In genomic region chr17:29669936-29670335, GRCm38 (mm10) we compare ENCODE assay signal across 13 mouse cellular contexts. TPM values are rescaled to one million over a fixed set of nuclear protein-coding genes. Genes with fewer than 3 reads are reported as not detected.
A peak's percentile ranks its signal among the peaks of the same experiment; 100 is the strongest.
DNase-seq lines count a peak whose midpoint lies in the region; ATAC-seq and TF ChIP-seq lines count a peak whose summit lies in the region.
"Had no signal": no experiment of that assay in that cellular context is flagged by ENCODE, and none has a peak within 500 bp of the region (broad histone marks: within the 10 kb centered on the region; RNA-seq: fewer than 3 reads in every experiment).

No protein-coding gene starts in this region.

- H3K36me3 ChIP-seq in liver, postnatal 0 days (replicated peaks; ENCODE audit: insufficient read depth, low read length): peaks cover 63% of the 10 kb centered on the region

- no peak for TF ChIP-seq EP300 in liver, postnatal 0 days (IDR thresholded peaks at IDR 0.05; ENCODE audit: low read depth)

- peak; percentile 88 for ATAC-seq in erythroid progenitor cell, adult 5-6 weeks (replicated peaks; ENCODE audit: low FRiP score, poor library complexity, severe bottlenecking)
- peak; percentile 88 for ATAC-seq in liver, postnatal 0 days
- ATAC-seq: midbrain, embryonic 15.5 days had no signal

- H3K9me3 ChIP-seq in liver, postnatal 0 days (ENCODE audit: low read length): no peaks in the 10 kb centered on the region
- H3K9me3 ChIP-seq: embryonic facial prominence, embryonic 13.5 days; G1E; midbrain, embryonic 15.5 days; neural tube, embryonic 15.5 days had no signal

- 0 out of 2 replicates have a peak overlapping the region, but pooled peaks have one; percentile 48 for H3K27ac ChIP-seq in liver, postnatal 0 days (ENCODE audit: low read depth)
- H3K27ac ChIP-seq: embryonic facial prominence, embryonic 13.5 days; midbrain, embryonic 15.5 days; neural tube, embryonic 15.5 days had no signal

- no peak for TF ChIP-seq CTCF in liver, postnatal 0 days (IDR thresholded peaks at IDR 0.05; ENCODE audit: low read depth)

- peaks cover 16% of the 10 kb centered on the region for H3K4me1 ChIP-seq in liver, postnatal 0 days (ENCODE audit: insufficient read depth)
- H3K4me1 ChIP-seq: embryonic facial prominence, embryonic 13.5 days had no signal

- peak; percentile 24 for DNase-seq in 416B (ENCODE audit: low read depth)
- peak; percentile 14 for DNase-seq in MN1 (ENCODE audit: low spot score)
- DNase-seq in liver, postnatal 0 days: peak; percentile 32
- no peak for DNase-seq in cerebellum, postnatal 4 days (ENCODE audit: low spot score in 2 of 2)
- no peak for DNase-seq in kidney, postnatal 4 days
- DNase-seq in thymus, postnatal 10 days (ENCODE audit: low spot score in 2 of 2): no peak
- DNase-seq: cerebellum, postnatal 10 days; heart, postnatal 10 days had no signal

- H3K4me2 ChIP-seq in liver, postnatal 0 days (ENCODE audit: low read depth, low read length): peak overlapping the region; percentile 39
- H3K4me2 ChIP-seq: embryonic facial prominence, embryonic 13.5 days; midbrain, embryonic 15.5 days; neural tube, embryonic 15.5 days had no signal

- no peak overlapping the region for H3K9ac ChIP-seq in liver, postnatal 0 days (replicated peaks)
- H3K9ac ChIP-seq: embryonic facial prominence, embryonic 13.5 days; midbrain, embryonic 15.5 days; neural tube, embryonic 15.5 days had no signal

- no peaks in the 10 kb centered on the region for H3K27me3 ChIP-seq in liver, postnatal 0 days (ENCODE audit: insufficient read depth, low read length)
- H3K27me3 ChIP-seq: embryonic facial prominence, embryonic 13.5 days; midbrain, embryonic 15.5 days; neural tube, embryonic 15.5 days had no signal

- H3K4me3 ChIP-seq in liver, postnatal 0 days (ENCODE audit: low read depth, low read length): no peak overlapping the region
- H3K4me3 ChIP-seq: embryonic facial prominence, embryonic 13.5 days; midbrain, embryonic 15.5 days; neural tube, embryonic 15.5 days had no signal

RNA-seq across cellular contexts. Expression of gene Cmtr1, which starts 9.5 kb away (rescaled TPM):
- total RNA-seq in erythroid progenitor cell, adult 5-6 weeks (2015; ENCODE audit: low replicate concordance): 72.1 and 86.9 TPM in 2 replicates
- 448 and 477 TPM in 2 replicates for total RNA-seq in erythroid progenitor cell, adult 5-6 weeks (2017; ENCODE audit: low replicate concordance)
- polyA plus RNA-seq in liver, postnatal 0 days (2015; fragmentation: Nextera tagmentation; extraction: Ambion mirVana): 52.8 and 57.2 TPM in 2 replicates

RNA-seq across cellular contexts. Expression of gene Ccdc167, which starts 46.9 kb away (rescaled TPM):
- 7.9 and 11.7 TPM in 2 replicates for total RNA-seq in erythroid progenitor cell, adult 5-6 weeks (2015; ENCODE audit: low replicate concordance)
- total RNA-seq in erythroid progenitor cell, adult 5-6 weeks (2017; ENCODE audit: low replicate concordance): 7.9 and 9.8 TPM in 2 replicates
- 4.2 and 4.6 TPM in 2 replicates for polyA plus RNA-seq in liver, postnatal 0 days (2015; fragmentation: Nextera tagmentation; extraction: Ambion mirVana)

RNA-seq across cellular contexts. Expression of gene Gm28043, which starts 55.3 kb away (rescaled TPM):
- total RNA-seq in erythroid progenitor cell, adult 5-6 weeks (2015; ENCODE audit: low replicate concordance): 4.0 and 10.5 TPM in 2 replicates
- total RNA-seq in erythroid progenitor cell, adult 5-6 weeks (2017; ENCODE audit: low replicate concordance): 29.7 and 39.3 TPM in 2 replicates
- 0.49 and 0.69 TPM in 2 replicates for polyA plus RNA-seq in liver, postnatal 0 days (2015; fragmentation: Nextera tagmentation; extraction: Ambion mirVana)

RNA-seq across cellular contexts. Expression of gene Rnf8, which starts 55.3 kb away (rescaled TPM):
- 62.0 and 77.1 TPM in 2 replicates for total RNA-seq in erythroid progenitor cell, adult 5-6 weeks (2015; ENCODE audit: low replicate concordance)
- 71.4 and 80.5 TPM in 2 replicates for total RNA-seq in erythroid progenitor cell, adult 5-6 weeks (2017; ENCODE audit: low replicate concordance)
- polyA plus RNA-seq in liver, postnatal 0 days (2015; fragmentation: Nextera tagmentation; extraction: Ambion mirVana): 20.9 and 22.3 TPM in 2 replicates

Comparison
In these comparisons a context has a peak if more than half of its experiments do, and no peak if none do; other contexts are left out.
1. DNase-seq: peak in 416B (single experiment), MN1 (single experiment) and liver, postnatal 0 days (single experiment); none in cerebellum, postnatal 4 days (0 of 2), kidney, postnatal 4 days (0 of 2) and thymus, postnatal 10 days (0 of 2).